Mouse (Mus musculus) olfactory bulb, adult 2 months (tissue): ENCODE data around the gene Grik2. TPM values are rescaled to one million over a fixed set of nuclear protein-coding genes. Genes with fewer than 3 reads are reported as not detected.

Experiments used
- H3K27ac ChIP-seq: fragments of 200-500 bp; 2 replicates; pipeline ENCODE4 v1.5.1; 2012; ENCODE audit warnings: low read depth, low read length; ENCODE audit not compliant: insufficient read depth
- H3K4me1 ChIP-seq: fragments of 200-500 bp; 2 replicates; pipeline ENCODE4 v1.6.1; 2012; ENCODE audit warnings: low read length; ENCODE audit not compliant: control insufficient read depth, insufficient read depth
- H3K4me3 ChIP-seq: fragments of 200-500 bp; 2 replicates; pipeline ENCODE4 v1.5.1; 2012; ENCODE audit warnings: mild to moderate bottlenecking, low read depth, low read length, moderate library complexity; ENCODE audit not compliant: insufficient read depth
- CTCF ChIP-seq: fragments of 200-500 bp; IDR thresholded peaks from 2 replicates; pipeline ENCODE4 v1.5.1; 2012; ENCODE audit warnings: low read depth, mild to moderate bottlenecking, low read length, moderate library complexity; ENCODE audit not compliant: insufficient read depth
- POLR2A ChIP-seq: fragments of 200-500 bp; IDR thresholded peaks from 2 replicates; pipeline ENCODE4 v1.6.1; 2012; ENCODE audit warnings: mild to moderate bottlenecking, low read depth, low read length, moderate library complexity; ENCODE audit not compliant: insufficient read depth
- WGBS: fragments of 180-500 bp; shearing (Covaris S2); methylation state at CpG from one replicate; pipeline ENCODE4 v1.1.7; 2018; 5-methylcytosine and 5-hydroxymethylcytosine counted together
- polyA plus RNA-seq: library from polyadenylated mRNA; stranded (reverse); fragments of >200 nt; gene quantifications from 2 replicates; pipeline ENCODE4 v1.2.4, GENCODE M21; 2012; ENCODE audit warnings: low replicate concordance; ENCODE audit not compliant: missing spikeins, insufficient read depth, insufficient read length

The Grik2 gene
- polyA plus RNA-seq, 1 experiment: 69.6 TPM

- Histone ChIP-seq H3K4me3 (no peak overlapping the region), H3K27ac (no peak overlapping the region), H3K4me1 (no peaks in the 10 kb centered on the region)
- TF ChIP-seq POLR2A (no peak), CTCF (no peak)
- WGBS: 90% methylated on average over 4 of the region's 4 CpGs
These were observed 638.9 kb downstream of the Grik2 start for GRCm38 (mm10) chr10:49149714-49150113.

- no peak for TF ChIP-seq CTCF
- TF ChIP-seq POLR2A: no peak
- no peaks in the 10 kb centered on the region for H3K4me1 ChIP-seq
- 92% methylated on average over 3 of the region's 3 CpGs for WGBS
- no peak overlapping the region for H3K4me3 ChIP-seq
- no peak overlapping the region for H3K27ac ChIP-seq
These were observed 645.9 kb downstream of the Grik2 start for GRCm38 (mm10) chr10:49142658-49143057.

- TF ChIP-seq POLR2A (no peak), CTCF (no peak)
- H3K27ac ChIP-seq: no peak overlapping the region
- H3K4me3 ChIP-seq: no peak overlapping the region
- H3K4me1 ChIP-seq: no peaks in the 10 kb centered on the region
These were observed 651.8 kb downstream of the Grik2 start for GRCm38 (mm10) chr10:49136816-49137215.

GRCm38 (mm10) chr10:49131311-49131710 lies 657.3 kb downstream of the Grik2 start:
- Histone ChIP-seq H3K4me3 (no peak overlapping the region), H3K4me1 (no peaks in the 10 kb centered on the region), H3K27ac (no peak overlapping the region)
- TF ChIP-seq CTCF: no peak
- no peak for TF ChIP-seq POLR2A
- 4% methylated on average over 1 of the region's 1 CpGs for WGBS

DNA sequence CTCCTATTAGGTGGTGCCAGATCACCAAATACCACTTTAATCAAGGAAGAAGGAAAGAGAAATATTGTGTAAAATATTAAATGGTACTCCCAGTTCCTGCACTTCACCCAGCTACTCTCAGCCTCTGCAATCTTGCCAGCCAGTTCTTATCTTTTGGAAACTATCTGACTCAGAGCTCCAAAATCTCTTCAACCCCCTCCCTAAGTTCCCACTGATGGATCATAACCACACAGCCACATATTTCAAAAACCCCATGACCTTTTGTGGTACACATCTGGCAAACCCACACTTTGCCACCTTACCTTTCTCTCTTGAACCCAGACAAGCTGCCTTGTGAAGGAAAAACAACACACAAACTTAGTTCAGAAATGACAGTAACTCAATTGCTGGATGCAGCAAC lies 738.2 kb downstream of the Grik2 start:
- no peak for TF ChIP-seq POLR2A
- TF ChIP-seq CTCF: no peak
- no peak overlapping the region for H3K4me3 ChIP-seq

GRCm38 (mm10) chr10:49049391-49049790 lies 739.2 kb downstream of the Grik2 start:
- no peaks in the 10 kb centered on the region for H3K4me1 ChIP-seq
- H3K4me3 ChIP-seq: no peak overlapping the region
- no peak overlapping the region for H3K27ac ChIP-seq
- no peak for TF ChIP-seq POLR2A
- TF ChIP-seq CTCF: no peak

More for the DNA sequence above, 738.2 kb downstream of the Grik2 start:
- no peak overlapping the region for H3K27ac ChIP-seq
- H3K4me1 ChIP-seq: no peaks in the 10 kb centered on the region
